24 mouse cellular contexts compared by ENCODE assay signal in the genomic region with DNA sequence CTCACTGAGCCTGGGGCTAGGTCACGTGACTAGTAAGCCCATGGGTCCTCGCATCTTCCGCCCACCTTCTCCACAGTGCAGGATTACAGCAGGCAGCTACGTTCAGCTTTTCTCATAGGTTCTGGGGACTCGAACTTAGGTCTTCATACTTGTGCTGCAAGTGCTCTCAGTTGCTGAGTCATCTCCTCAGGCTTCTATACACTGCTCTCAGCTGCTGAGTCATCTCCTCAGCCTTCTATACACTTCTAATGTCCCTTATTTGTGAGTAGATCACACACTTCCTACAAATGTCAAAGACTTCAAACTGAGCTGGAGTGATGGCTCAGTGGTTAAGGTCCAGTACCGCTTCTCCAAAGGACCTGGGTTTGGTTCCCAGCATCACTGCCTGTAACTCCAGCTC. TPM values are rescaled to one million over a fixed set of nuclear protein-coding genes. Genes with fewer than 3 reads are reported as not detected.
"Had no signal": no experiment of that assay in that cellular context is flagged by ENCODE, and none has a peak within 500 bp of the region (broad histone marks: within the 10 kb centered on the region; RNA-seq: fewer than 3 reads in every experiment).

No protein-coding gene starts in this region.

- H3K36me3 ChIP-seq: limb, embryonic 12.5 days; lung, embryonic 15.5 days; midbrain, embryonic 10.5 days; neural tube, embryonic 15.5 days had no signal

- DNase-seq: kidney, adult 18-20 months; kidney, postnatal 10 days; layer of hippocampus, adult 9-11 months; layer of hippocampus, postnatal 36 days; lung, postnatal 14 days; midbrain, embryonic 14.5 days; right cerebral cortex, adult 18-20 months; right cerebral cortex, postnatal 25 days; thymus, postnatal 4 days had no signal

- H3K4me1 ChIP-seq: limb, embryonic 12.5 days; midbrain, embryonic 10.5 days had no signal

- H3K4me3 ChIP-seq: limb, embryonic 12.5 days; lung, embryonic 15.5 days; midbrain, embryonic 10.5 days; myocyte; neural tube, embryonic 15.5 days had no signal

- H3K9me3 ChIP-seq: limb, embryonic 12.5 days; lung, embryonic 15.5 days; midbrain, embryonic 10.5 days; neural tube, embryonic 15.5 days had no signal

- H3K27ac ChIP-seq: limb, embryonic 12.5 days; lung, embryonic 15.5 days; midbrain, embryonic 10.5 days; neural tube, embryonic 15.5 days had no signal

- H3K4me2 ChIP-seq: limb, embryonic 12.5 days; lung, embryonic 15.5 days; neural tube, embryonic 15.5 days had no signal

- H3K27me3 ChIP-seq: limb, embryonic 12.5 days; lung, embryonic 15.5 days; neural tube, embryonic 15.5 days had no signal

- H3K9ac ChIP-seq: limb, embryonic 12.5 days; lung, embryonic 15.5 days; neural tube, embryonic 15.5 days had no signal

RNA-seq across cellular contexts. Expression of a gene that starts 21.2 kb away (rescaled TPM):
- total RNA-seq: layer of hippocampus, postnatal 36 days; left cerebral cortex, adult 8-10 months; left cerebral cortex, postnatal 36 days; liver, adult 2 months; megakaryocyte, adult 5-6 weeks had no signal
- polyA plus RNA-seq: kidney, embryonic 14.5 days; large intestine, adult 2 months; limb, embryonic 12.5 days; liver, adult 2 months; lung, embryonic 15.5 days; midbrain, embryonic 10.5 days; midbrain, embryonic 14.5 days; myocyte; neural tube, embryonic 11.5 days; neural tube, embryonic 15.5 days; small intestine, adult 2 months; stomach, embryonic 16.5 days; thymus, postnatal 0 days had no signal

RNA-seq across cellular contexts. Expression of a gene that starts 24.0 kb away (rescaled TPM):
- total RNA-seq: layer of hippocampus, postnatal 36 days; left cerebral cortex, adult 8-10 months; left cerebral cortex, postnatal 36 days; liver, adult 2 months; megakaryocyte, adult 5-6 weeks had no signal
- polyA plus RNA-seq: liver, adult 2 months; midbrain, embryonic 10.5 days; myocyte; neural tube, embryonic 15.5 days had no signal
